Mouse (Mus musculus) heart, postnatal 0 days (tissue): ENCODE measurements around the gene Igsf21. TPM values are rescaled to one million over a fixed set of nuclear protein-coding genes. Genes with fewer than 3 reads are reported as not detected.

Experiments used
- ATAC-seq: fragments of 200-750 bp; cut with Nextera tagmentation; 2 replicates; pipeline ENCODE4 v1.8.0; 2017; ENCODE audit warnings: low read depth, moderate number of reproducible peaks, moderate library complexity; ENCODE audit not compliant: insufficient read depth
- DNase-seq: peaks from one replicate; pipeline ENCODE4 v3.0.0-alpha.2; 2016; ENCODE audit warnings: low spot score
- H3K27ac ChIP-seq: fragments of 300-500 bp; sonication (generic); 2 replicates; pipeline ENCODE4 v1.5.1; 2014; ENCODE audit warnings: low read depth, mild to moderate bottlenecking
- H3K27me3 ChIP-seq: fragments of 300-500 bp; sonication (generic); 2 replicates; pipeline ENCODE4 v1.6.1; 2014; ENCODE audit warnings: low read length, mixed read lengths; ENCODE audit not compliant: control insufficient read depth, insufficient read depth
- H3K36me3 ChIP-seq: fragments of 300-500 bp; sonication (generic); replicated peaks from 2 replicates; pipeline ENCODE4 v1.6.1; 2014; ENCODE audit warnings: low read length, mixed read lengths; ENCODE audit not compliant: control insufficient read depth, insufficient read depth
- H3K4me1 ChIP-seq: fragments of 300-500 bp; sonication (generic); 2 replicates; pipeline ENCODE4 v1.6.1; 2014; ENCODE audit warnings: antibody characterized with exemption; ENCODE audit not compliant: control insufficient read depth, insufficient read depth
- H3K4me2 ChIP-seq: fragments of 300-500 bp; sonication (generic); 2 replicates; pipeline ENCODE4 v1.6.1; 2014; ENCODE audit warnings: low read depth, mild to moderate bottlenecking, low read length, moderate library complexity
- H3K4me3 ChIP-seq: fragments of 300-500 bp; sonication (generic); 2 replicates; pipeline ENCODE4 v1.5.1; 2014; ENCODE audit warnings: low read depth, low read length
- H3K9ac ChIP-seq: fragments of 300-500 bp; sonication (generic); replicated peaks from 2 replicates; pipeline ENCODE4 v1.6.1; 2014; ENCODE audit warnings: low read depth, low read length, mixed read lengths
- H3K9me3 ChIP-seq: fragments of 300-500 bp; sonication (generic); replicated peaks from 2 replicates; pipeline ENCODE4 v1.6.1; 2016; ENCODE audit warnings: low read length; ENCODE audit not compliant: control insufficient read depth
- CTCF ChIP-seq: IDR thresholded peaks from 2 replicates; pipeline ENCODE4 v1.5.1; 2016; ENCODE audit warnings: antibody characterized with exemption, control low read depth, low read depth
- EP300 ChIP-seq: IDR thresholded peaks from 2 replicates; pipeline ENCODE4 v1.6.1; 2016; ENCODE audit warnings: antibody characterized with exemption, low read depth
- WGBS: fragments of 180-500 bp; shearing (Covaris S2); extraction: QIAGEN DNeasy Blood & Tissue Kit; methylation state at CpG from one replicate; pipeline ENCODE4 v1.1.7; 2014; 5-methylcytosine and 5-hydroxymethylcytosine counted together
- polyA plus RNA-seq: library from polyadenylated mRNA; unstranded; fragments of >200 nt; fragmentation: Nextera tagmentation; extraction: Ambion mirVana; gene quantifications from 2 replicates; pipeline ENCODE4 v1.2.1, GENCODE M21; 2015
- total RNA-seq: library from RNA; depleted of rRNA; stranded (reverse); fragments of >200 nt; gene quantifications from 2 replicates; pipeline ENCODE4 v1.2.3, GENCODE M21; 2014; ENCODE audit warnings: low replicate concordance

The Igsf21 gene
- total and polyA plus RNA-seq, 2 experiments from 2014 or later = 0.05 TPM; not detected in 1

DNA sequence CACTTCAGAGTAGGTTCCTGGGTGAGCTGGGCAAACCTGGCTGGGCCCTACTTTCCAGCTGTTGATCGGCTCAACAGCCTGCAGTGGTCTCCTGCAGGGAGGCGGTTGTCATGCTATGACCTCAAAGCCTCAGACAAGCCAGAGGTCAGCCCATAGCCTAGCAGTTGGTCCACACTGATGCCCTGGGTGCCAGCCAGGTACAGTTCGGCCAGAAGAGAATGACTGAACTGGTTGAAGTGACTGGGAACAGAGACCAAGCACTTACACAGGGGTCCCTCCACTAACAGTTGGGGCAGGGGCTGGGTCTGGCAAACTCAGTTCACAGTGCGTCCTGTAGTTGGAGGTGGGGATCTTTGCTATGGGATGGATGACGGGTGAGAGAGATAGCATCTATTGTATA is 162.5 kb downstream of the Igsf21 start:
- no peak for ATAC-seq
- Histone ChIP-seq H3K4me1 (0 out of 2 replicates have a peak, but pooled peaks cover 3% of the 10 kb centered on the region), H3K9me3 (no peaks in the 10 kb centered on the region), H3K4me3 (no peak overlapping the region), H3K36me3 (no peaks in the 10 kb centered on the region), H3K27me3 (no peaks in the 10 kb centered on the region), H3K4me2 (no peak overlapping the region), H3K9ac (no peak overlapping the region), H3K27ac (no peak overlapping the region)
- WGBS = 74% methylated on average over 5 of the region's 5 CpGs
- no peak for DNase-seq
- TF ChIP-seq EP300 = no peak
- no peak for TF ChIP-seq CTCF

DNA sequence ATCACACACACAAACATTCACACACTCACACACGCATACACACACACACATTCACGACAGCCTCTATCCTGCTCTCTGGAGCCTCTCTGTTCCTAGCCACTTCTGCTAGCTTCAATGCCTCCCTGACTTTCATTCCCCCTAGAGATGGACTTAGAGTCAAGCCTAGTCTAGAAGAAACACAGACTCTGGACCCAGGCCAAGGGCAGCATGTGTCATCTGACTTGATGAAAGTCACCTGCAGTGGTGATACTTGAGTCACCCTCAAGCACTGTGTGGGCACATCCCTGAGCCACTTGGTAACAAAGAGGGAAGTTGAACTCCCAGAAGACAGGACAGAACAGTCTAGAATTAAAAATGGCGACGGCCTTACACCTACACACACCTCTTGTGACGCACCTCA is 168.2 kb downstream of the Igsf21 start:
- no peaks in the 10 kb centered on the region for H3K9me3 ChIP-seq
- H3K27me3 ChIP-seq = no peaks in the 10 kb centered on the region
- no peak for ATAC-seq
- TF ChIP-seq CTCF = no peak
- no peak overlapping the region for H3K27ac ChIP-seq
- no peaks in the 10 kb centered on the region for H3K36me3 ChIP-seq
- no peak overlapping the region for H3K4me3 ChIP-seq
- DNase-seq = no peak
- no peak overlapping the region for H3K9ac ChIP-seq
- no peaks in the 10 kb centered on the region for H3K4me1 ChIP-seq
- H3K4me2 ChIP-seq = no peak overlapping the region
- WGBS = 73% methylated on average over 5 of the region's 5 CpGs

DNA sequence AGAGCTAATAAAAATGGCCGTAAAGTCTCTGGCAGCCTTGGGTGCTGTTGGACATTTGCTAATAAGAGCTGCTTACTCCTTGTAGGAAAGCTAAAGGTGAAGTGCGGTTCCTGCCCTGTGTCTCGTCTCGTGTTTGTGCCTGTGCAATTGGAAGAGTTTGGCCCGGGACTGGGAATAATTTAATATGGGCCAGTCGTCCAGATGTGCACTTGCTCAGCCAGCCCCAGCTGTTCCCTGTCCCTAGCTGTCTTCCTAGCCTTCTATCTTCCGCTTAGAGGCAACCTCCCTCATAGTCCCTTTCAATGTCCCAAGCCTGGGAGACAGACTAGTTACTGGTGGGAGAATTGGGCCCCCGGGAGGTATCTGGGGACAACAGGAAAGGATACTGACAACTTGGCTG is 169.0 kb downstream of the Igsf21 start:
- no peak overlapping the region for H3K27ac ChIP-seq
- H3K27me3 ChIP-seq = 0 out of 2 replicates have a peak, but pooled peaks cover under 1% of the 10 kb centered on the region
- WGBS = 63% methylated on average over 8 of the region's 8 CpGs
- H3K4me2 ChIP-seq = no peak overlapping the region
- no peak for DNase-seq
- ATAC-seq = no peak
- H3K9me3 ChIP-seq = no peaks in the 10 kb centered on the region
- H3K4me1 ChIP-seq = no peaks in the 10 kb centered on the region
- H3K36me3 ChIP-seq = no peaks in the 10 kb centered on the region
- no peak for TF ChIP-seq EP300
- TF ChIP-seq CTCF = no peak
- H3K9ac ChIP-seq = no peak overlapping the region
- H3K4me3 ChIP-seq = no peak overlapping the region

DNA sequence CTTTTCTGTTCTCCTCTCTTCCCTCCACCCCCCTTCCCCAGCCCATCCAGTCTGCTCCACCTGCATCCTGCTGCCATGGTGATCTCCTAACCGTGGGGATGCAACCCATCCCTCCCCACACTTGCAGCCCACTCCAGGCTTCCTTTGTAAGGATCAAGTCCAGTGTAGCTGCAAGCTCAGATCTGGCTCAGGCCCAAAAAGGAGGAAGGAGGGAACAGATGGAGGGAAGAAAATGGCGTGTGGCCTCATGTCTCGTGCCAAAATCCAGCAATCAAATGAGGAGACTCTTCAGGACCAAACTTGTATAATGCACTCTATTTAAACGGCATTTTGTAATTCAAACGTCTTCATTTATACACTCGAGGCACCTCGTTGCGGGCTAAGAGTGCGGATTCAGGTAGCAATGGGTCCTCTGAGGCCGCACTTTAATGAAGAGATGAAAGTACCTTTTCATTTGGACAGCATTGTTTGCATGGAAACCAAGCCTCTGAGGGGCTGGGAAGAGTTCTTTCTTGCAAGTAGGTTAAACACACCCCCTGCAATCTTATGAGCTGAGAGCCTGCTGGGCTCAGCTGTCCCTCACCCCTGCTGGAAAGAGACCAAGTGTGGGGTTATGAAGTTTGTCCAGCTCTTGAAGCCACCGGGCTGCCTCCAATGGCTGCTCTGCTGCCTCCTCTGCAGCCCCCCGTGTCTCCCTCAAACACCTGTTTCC is 169.6 kb downstream of the Igsf21 start:
- ATAC-seq (no peak), DNase-seq (no peak)
- 71% methylated on average over 12 of the region's 12 CpGs for WGBS
- Histone ChIP-seq H3K9ac (no peak overlapping the region), H3K4me1 (no peaks in the 10 kb centered on the region), H3K27ac (no peak overlapping the region), H3K27me3 (0 out of 2 replicates have a peak, but pooled peaks cover 7% of the 10 kb centered on the region), H3K9me3 (no peaks in the 10 kb centered on the region), H3K36me3 (no peaks in the 10 kb centered on the region), H3K4me2 (no peak overlapping the region), H3K4me3 (no peak overlapping the region)
- TF ChIP-seq CTCF (no peak), EP300 (no peak)

DNA sequence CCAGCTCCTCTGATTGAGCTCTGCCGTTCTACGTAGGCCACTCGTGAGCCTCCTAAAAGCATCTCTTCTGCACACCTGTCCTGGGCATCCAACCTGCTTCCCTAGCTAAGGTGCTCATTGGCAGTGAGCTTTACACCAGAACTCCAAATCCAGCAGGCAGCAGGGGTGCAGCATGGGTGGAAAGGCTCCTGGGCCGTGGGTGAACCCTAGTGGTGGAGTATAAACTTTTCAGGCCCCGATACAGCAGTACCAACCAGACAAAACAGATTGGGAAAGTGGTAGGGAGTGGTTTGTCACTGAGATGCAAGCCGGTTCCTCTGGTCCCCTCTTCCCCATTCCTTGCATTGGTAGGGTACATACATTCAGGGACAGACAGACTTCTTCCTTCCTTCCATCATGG is 170.2 kb downstream of the Igsf21 start:
- ATAC-seq (no peak), DNase-seq (no peak)
- Histone ChIP-seq H3K4me1 (no peaks in the 10 kb centered on the region), H3K36me3 (no peaks in the 10 kb centered on the region), H3K27ac (no peak overlapping the region), H3K4me2 (no peak overlapping the region), H3K27me3 (0 out of 2 replicates have a peak, but pooled peaks cover 12% of the 10 kb centered on the region), H3K4me3 (no peak overlapping the region), H3K9me3 (no peaks in the 10 kb centered on the region), H3K9ac (no peak overlapping the region)
- 72% methylated on average over 6 of the region's 6 CpGs for WGBS
- TF ChIP-seq EP300 (no peak), CTCF (no peak)

DNA sequence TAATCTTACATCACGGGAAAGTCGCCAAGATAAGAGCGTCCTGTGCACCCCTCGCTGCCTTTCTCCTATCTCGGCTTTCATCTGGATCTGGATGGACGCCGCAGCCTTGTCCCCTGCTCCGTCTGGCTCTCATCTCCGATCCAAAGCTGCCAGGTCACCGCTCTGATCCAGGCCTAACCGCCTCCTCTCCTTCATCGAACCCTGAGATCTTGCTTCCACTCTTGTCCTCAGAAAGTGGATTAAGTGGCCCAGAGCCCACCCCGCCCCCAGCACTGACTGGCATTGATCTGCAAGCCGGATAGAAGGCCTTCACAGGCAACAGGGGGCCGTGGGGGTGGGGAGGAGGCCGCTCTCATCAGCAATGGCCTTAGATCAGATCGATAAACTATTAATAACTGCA is 175.5 kb downstream of the Igsf21 start:
- Histone ChIP-seq H3K4me1 (no peaks in the 10 kb centered on the region), H3K27ac (no peak overlapping the region), H3K27me3 (0 out of 2 replicates have a peak, but pooled peaks cover 29% of the 10 kb centered on the region), H3K9ac (no peak overlapping the region), H3K4me3 (no peak overlapping the region), H3K9me3 (0 out of 2 replicates have a peak, but pooled peaks cover 3% of the 10 kb centered on the region), H3K4me2 (no peak overlapping the region), H3K36me3 (no peaks in the 10 kb centered on the region)
- ATAC-seq (no peak), DNase-seq (no peak)
- WGBS = 13% methylated on average over 17 of the region's 17 CpGs
- TF ChIP-seq CTCF = no peak
- TF ChIP-seq EP300 = no peak
